Mouse (Mus musculus) heart, embryonic 13.5 days (tissue): ENCODE data around the gene Hapln4. TPM values are rescaled to one million over a fixed set of nuclear protein-coding genes. Genes with fewer than 3 reads are reported as not detected.
A peak's percentile ranks its signal among the peaks of the same experiment; 100 is the strongest.

ENCODE experiments used
- ATAC-seq: fragments of 200-750 bp; cut with Nextera tagmentation; 2 replicates; pipeline ENCODE4 v1.8.0; 2017; ENCODE audit warnings: moderate TSS enrichment; ENCODE audit not compliant: insufficient number of reproducible peaks, low FRiP score, low TSS enrichment; ENCODE audit errors: extremely low read depth
- H3K27ac ChIP-seq: fragments of 300-500 bp; sonication (generic); replicated peaks from 2 replicates; pipeline ENCODE4 v1.5.1; 2015; ENCODE audit warnings: moderate library complexity, mild to moderate bottlenecking, inconsistent platforms
- H3K27me3 ChIP-seq: fragments of 300-500 bp; sonication (generic); replicated peaks from 2 replicates; pipeline ENCODE4 v1.6.1; 2015; ENCODE audit warnings: mild to moderate bottlenecking, inconsistent platforms
- H3K36me3 ChIP-seq: fragments of 300-500 bp; sonication (generic); 2 replicates; pipeline ENCODE4 v1.6.1; 2015; ENCODE audit warnings: mild to moderate bottlenecking, inconsistent platforms
- H3K4me1 ChIP-seq: fragments of 300-500 bp; sonication (generic); 2 replicates; pipeline ENCODE4 v1.6.1; 2015; ENCODE audit warnings: inconsistent platforms
- H3K4me2 ChIP-seq: fragments of 300-500 bp; sonication (generic); 2 replicates; pipeline ENCODE4 v1.6.1; 2015; ENCODE audit warnings: inconsistent platforms, mild to moderate bottlenecking, moderate library complexity
- H3K4me3 ChIP-seq: fragments of 300-500 bp; sonication (generic); 2 replicates; pipeline ENCODE4 v1.5.1; 2015; ENCODE audit warnings: moderate library complexity, mild to moderate bottlenecking, inconsistent platforms
- H3K9ac ChIP-seq: fragments of 300-500 bp; sonication (generic); 2 replicates; pipeline ENCODE4 v1.6.1; 2015; ENCODE audit warnings: inconsistent platforms, mild to moderate bottlenecking, moderate library complexity
- H3K9me3 ChIP-seq: fragments of 300-500 bp; sonication (generic); 2 replicates; pipeline ENCODE4 v1.6.1; 2016; ENCODE audit warnings: inconsistent platforms
- WGBS: fragments of 180-500 bp; shearing (Covaris S2); methylation state at CpG from one replicate; pipeline ENCODE4 v1.1.7; 2015; ENCODE audit warnings: mixed read lengths; 5-methylcytosine and 5-hydroxymethylcytosine counted together
- polyA plus RNA-seq: library from polyadenylated mRNA; unstranded; fragments of >200 nt; fragmentation: Nextera tagmentation; extraction: Ambion mirVana; gene quantifications from 2 replicates; pipeline ENCODE4 v1.2.1, GENCODE M21; 2015

Hapln4 gene
- polyA plus RNA-seq, 1 experiment from 2014 or later: 0.12 TPM

DNA sequence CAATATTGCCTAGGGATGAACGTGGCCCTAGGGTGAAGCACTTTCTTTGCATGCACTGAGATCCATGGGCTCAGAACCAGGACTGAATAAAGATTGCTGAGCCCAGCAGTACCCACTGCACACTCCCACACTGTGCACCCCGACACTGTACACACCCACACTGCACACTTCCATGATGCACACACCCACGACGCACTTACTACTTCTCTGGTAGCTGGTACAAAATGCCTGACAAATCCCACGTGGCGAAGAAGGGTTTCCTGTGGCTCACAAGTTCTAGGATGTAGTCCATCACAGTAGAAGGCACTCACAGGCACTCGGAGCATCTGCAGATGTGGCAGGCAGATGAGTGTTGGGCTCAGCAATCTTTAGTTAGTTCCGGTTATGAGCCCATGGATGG is 41.7 kb downstream of the Hapln4 start:
- no peaks in the 10 kb centered on the region for H3K36me3 ChIP-seq
- H3K4me3 ChIP-seq: no peak overlapping the region
- no peak overlapping the region for H3K4me2 ChIP-seq
- peaks cover 28% of the 10 kb centered on the region for H3K4me1 ChIP-seq
- peaks cover 59% of the 10 kb centered on the region for H3K27me3 ChIP-seq
- no peak for ATAC-seq
- no peak overlapping the region for H3K9ac ChIP-seq
- WGBS: 55% methylated on average over 8 of the region's 8 CpGs
- no peaks in the 10 kb centered on the region for H3K9me3 ChIP-seq
- no peak overlapping the region for H3K27ac ChIP-seq

DNA sequence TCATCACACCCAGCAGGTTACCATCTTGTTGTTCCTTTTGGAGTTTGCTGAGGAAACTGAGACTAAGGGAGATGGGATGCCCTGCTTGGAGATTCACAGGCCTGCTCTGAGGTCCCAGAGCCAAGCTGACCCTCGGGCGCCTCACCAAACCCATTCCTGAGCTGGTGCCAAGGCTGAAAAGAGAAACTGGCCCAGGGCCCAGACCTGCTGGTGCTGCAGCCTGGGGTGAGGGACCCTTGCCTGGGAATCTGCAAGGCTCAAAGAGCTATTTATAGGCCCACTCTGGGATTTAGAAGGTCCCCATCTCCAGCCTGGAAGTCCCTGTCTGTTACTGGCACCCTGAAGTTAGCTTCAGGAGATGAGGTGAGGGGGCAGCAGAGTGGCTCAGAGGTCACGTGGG is 45.2 kb downstream of the Hapln4 start:
- Histone ChIP-seq H3K27me3 (peaks cover 30% of the 10 kb centered on the region), H3K4me3 (no peak overlapping the region), H3K9me3 (no peaks in the 10 kb centered on the region), H3K4me2 (peak overlapping the region; percentile 2; the same call in 1 of the 2 replicates), H3K9ac (no peak overlapping the region), H3K27ac (peak overlapping the region; percentile 84), H3K4me1 (peaks cover 46% of the 10 kb centered on the region), H3K36me3 (peaks cover 14% of the 10 kb centered on the region)
- ATAC-seq: peak; percentile 32; the same call in 1 of the 2 replicates
- 30% methylated on average over 3 of the region's 3 CpGs for WGBS

GRCm38 (mm10) chr8:70129309-70129952 is 46.2 kb downstream of the Hapln4 start:
- H3K27ac ChIP-seq: peak overlapping the region; percentile 84
- peaks cover 23% of the 10 kb centered on the region for H3K27me3 ChIP-seq
- H3K9ac ChIP-seq: 0 out of 2 replicates have a peak overlapping the region, but pooled peaks have one; percentile 28
- 63% methylated on average over 9 of the region's 9 CpGs for WGBS
- ATAC-seq: no peak
- H3K36me3 ChIP-seq: peaks cover 24% of the 10 kb centered on the region
- H3K4me1 ChIP-seq: peaks cover 53% of the 10 kb centered on the region
- H3K4me3 ChIP-seq: no peak overlapping the region
- no peaks in the 10 kb centered on the region for H3K9me3 ChIP-seq
- H3K4me2 ChIP-seq: no peak overlapping the region

- Histone ChIP-seq H3K27ac (no peak overlapping the region), H3K4me2 (no peak overlapping the region), H3K36me3 (peaks cover 30% of the 10 kb centered on the region), H3K27me3 (peaks cover 18% of the 10 kb centered on the region), H3K9me3 (no peaks in the 10 kb centered on the region), H3K4me3 (no peak overlapping the region), H3K4me1 (peaks cover 59% of the 10 kb centered on the region), H3K9ac (no peak overlapping the region)
- 79% methylated on average over 3 of the region's 3 CpGs for WGBS
- ATAC-seq: no peak
These were observed 46.8 kb downstream of the Hapln4 start for GRCm38 (mm10) chr8:70130066-70130465.

DNA sequence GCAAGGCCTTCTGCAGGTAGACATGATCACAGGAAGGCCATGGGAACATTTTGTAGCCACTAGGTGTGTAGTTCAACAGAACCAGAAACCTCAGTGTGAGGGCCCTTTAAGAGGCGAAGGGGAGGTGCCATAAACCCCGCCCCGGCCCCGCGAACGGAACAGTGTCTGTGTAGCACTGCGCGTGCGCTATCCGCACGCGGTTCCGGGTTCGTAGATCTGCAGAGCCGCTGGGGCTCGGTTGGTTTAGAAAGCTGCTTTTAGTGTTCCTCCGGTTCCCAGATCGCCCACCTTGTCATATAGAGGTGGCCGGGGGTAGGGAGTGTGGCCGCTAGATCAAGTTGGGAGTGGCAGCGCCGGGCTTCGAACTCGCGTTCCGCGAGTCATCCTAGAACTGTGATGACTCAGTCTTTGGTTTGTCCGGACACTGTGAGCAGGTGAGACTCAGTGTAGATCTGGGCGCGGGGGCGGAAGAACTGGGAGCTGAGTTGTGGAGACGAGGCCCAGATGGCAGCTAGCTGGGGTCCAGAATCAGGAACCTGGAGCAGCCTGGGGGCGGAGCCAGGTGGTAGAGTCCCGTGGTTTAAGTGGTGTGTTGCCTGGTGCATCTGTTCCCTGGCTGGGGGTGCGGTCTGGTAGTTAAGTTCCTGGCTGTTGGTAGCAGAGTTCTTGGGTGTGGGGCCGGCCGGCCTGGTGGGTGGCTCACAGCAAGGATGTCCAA is 48.1 kb downstream of the Hapln4 start, which contains the start of gene Nr2c2ap:
TSS of gene Nr2c2ap (plus strand) at position 168 of the 718 bp plus-strand sequence.
- 2% methylated on average over 37 of the region's 37 CpGs for WGBS
- peaks cover 61% of the 10 kb centered on the region for H3K4me1 ChIP-seq
- H3K27ac ChIP-seq: 0 out of 2 replicates have a peak within 1 kb of the TSS, but pooled peaks have one; percentile 41
- peak within 1 kb of the TSS; percentile 89 for H3K9ac ChIP-seq
- peaks cover 10% of the 10 kb centered on the region; the same call in 1 of the 2 replicates for H3K27me3 ChIP-seq
- peaks cover 43% of the 10 kb centered on the region for H3K36me3 ChIP-seq
- H3K9me3 ChIP-seq: no peaks in the 10 kb centered on the region
- H3K4me2 ChIP-seq: peak within 1 kb of the TSS; percentile 84
- ATAC-seq: peak; percentile 50
- peak within 1 kb of the TSS; percentile 81 for H3K4me3 ChIP-seq

DNA sequence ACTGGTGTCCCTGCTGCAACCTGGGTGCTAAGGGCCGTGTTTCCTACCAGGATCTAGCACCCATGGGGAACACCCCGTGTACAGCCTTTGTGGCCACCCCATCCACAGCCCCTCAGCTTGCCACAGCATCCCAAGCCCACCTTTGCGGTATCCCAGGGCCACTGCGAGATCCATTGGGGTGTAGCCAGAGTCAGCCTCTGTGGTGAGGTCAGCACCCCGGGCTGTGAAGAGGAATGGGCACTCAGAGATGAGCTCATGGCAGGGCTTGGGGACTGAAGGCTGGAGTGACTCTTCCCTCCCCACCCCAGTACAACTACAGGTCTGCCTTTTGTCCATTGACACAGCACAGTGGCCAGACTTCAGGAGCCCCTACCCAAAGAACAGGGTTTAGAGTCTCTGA is 50.8 kb downstream of the Hapln4 start:
- Histone ChIP-seq H3K4me1 (peaks cover 55% of the 10 kb centered on the region), H3K9me3 (no peaks in the 10 kb centered on the region), H3K27ac (0 out of 2 replicates have a peak overlapping the region, but pooled peaks have one; percentile 12), H3K27me3 (no peaks in the 10 kb centered on the region), H3K4me3 (no peak overlapping the region), H3K9ac (no peak overlapping the region), H3K36me3 (peaks cover 58% of the 10 kb centered on the region), H3K4me2 (no peak overlapping the region)
- no peak for ATAC-seq
- WGBS: 87% methylated on average over 5 of the region's 5 CpGs

- Histone ChIP-seq H3K36me3 (peaks cover 58% of the 10 kb centered on the region), H3K4me3 (no peak overlapping the region), H3K9ac (peak overlapping the region; percentile 24; the same call in 1 of the 2 replicates), H3K27ac (peak overlapping the region; percentile 65), H3K4me1 (peaks cover 47% of the 10 kb centered on the region), H3K27me3 (no peaks in the 10 kb centered on the region), H3K4me2 (no peak overlapping the region), H3K9me3 (no peaks in the 10 kb centered on the region)
- ATAC-seq: no peak
- 67% methylated on average over 9 of the region's 9 CpGs for WGBS
These were observed 51.7 kb downstream of the Hapln4 start for GRCm38 (mm10) chr8:70134931-70135330.

GRCm38 (mm10) chr8:70136591-70136990 is 53.3 kb downstream of the Hapln4 start:
- WGBS: 82% methylated on average over 4 of the region's 4 CpGs
- Histone ChIP-seq H3K4me3 (no peak overlapping the region), H3K4me1 (peaks cover 46% of the 10 kb centered on the region), H3K27ac (no peak overlapping the region), H3K9ac (no peak overlapping the region), H3K4me2 (no peak overlapping the region), H3K9me3 (no peaks in the 10 kb centered on the region), H3K27me3 (no peaks in the 10 kb centered on the region), H3K36me3 (peaks cover 58% of the 10 kb centered on the region)
- ATAC-seq: no peak

- H3K36me3 ChIP-seq: peaks cover 63% of the 10 kb centered on the region
- peak overlapping the region; percentile 81 for H3K9ac ChIP-seq
- no peak overlapping the region for H3K27ac ChIP-seq
These were observed 54.6 kb downstream of the Hapln4 start for GRCm38 (mm10) chr8:70137890-70138289.

DNA sequence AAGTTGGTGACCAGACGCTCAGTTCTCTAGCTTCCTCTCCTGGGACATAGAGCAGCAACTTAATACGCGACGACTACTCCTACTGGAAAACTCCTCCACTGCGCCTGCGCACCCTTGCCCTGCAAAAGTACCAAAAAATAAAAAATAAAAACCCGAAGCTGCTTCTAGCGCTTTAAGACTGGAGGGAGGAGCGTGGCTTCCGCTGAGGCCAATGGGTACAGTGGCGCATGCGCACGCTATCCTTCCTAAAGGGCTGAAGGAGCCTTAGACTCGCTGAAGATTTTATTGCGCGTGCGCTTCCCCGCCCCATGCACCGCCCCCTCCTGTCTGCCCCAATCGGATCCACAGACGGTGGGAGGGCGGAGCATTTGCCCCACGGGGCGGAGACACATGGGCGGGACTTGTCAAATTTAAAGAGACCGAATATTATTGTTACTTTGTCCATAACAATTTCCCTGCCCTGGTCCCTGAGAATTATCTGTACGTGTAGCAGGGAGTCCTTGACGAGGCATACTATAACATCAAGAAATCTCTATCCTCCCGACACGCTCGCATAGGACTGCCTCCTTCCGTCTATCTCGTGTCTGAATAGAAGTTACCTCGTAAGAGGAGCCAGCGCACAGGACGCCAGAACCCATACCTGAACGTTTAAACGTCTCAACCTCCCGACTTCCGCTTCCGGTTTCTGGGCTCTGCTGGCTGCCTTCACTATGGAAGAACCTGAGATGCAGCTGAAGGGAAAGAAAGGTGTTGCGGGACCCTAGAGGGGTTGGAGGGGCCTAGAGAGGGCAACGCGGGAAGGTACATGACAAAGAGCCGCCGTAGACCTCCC is 56.0 kb downstream of the Hapln4 start, which contains the start of the genes Rfxank, Borcs8 and Mef2b:
TSS of gene Rfxank (minus strand) at position 129 of the 832 bp plus-strand sequence.
TSS of gene Borcs8 (plus strand) at position 474 of the 832 bp plus-strand sequence.
TSS of gene Mef2b (plus strand) at position 686 of the 832 bp plus-strand sequence.
- H3K27ac ChIP-seq: peak within 1 kb of the TSS; percentile 84
- under 1% methylated on average over 46 of the region's 46 CpGs for WGBS
- H3K4me3 ChIP-seq: peak within 1 kb of the TSS; percentile 86

More at GRCm38 (mm10) chr8:70137890-70138289, 54.6 kb downstream of the Hapln4 start:
- peaks cover 38% of the 10 kb centered on the region for H3K4me1 ChIP-seq
- H3K9me3 ChIP-seq: no peaks in the 10 kb centered on the region
- 69% methylated on average over 4 of the region's 4 CpGs for WGBS
- H3K4me3 ChIP-seq: peak overlapping the region; percentile 86
- no peak for ATAC-seq
- no peaks in the 10 kb centered on the region for H3K27me3 ChIP-seq
- H3K4me2 ChIP-seq: peak overlapping the region; percentile 69

More for the DNA sequence above, 56.0 kb downstream of the Hapln4 start, which contains the start of the genes Rfxank, Borcs8 and Mef2b:
- H3K4me1 ChIP-seq: peaks cover 32% of the 10 kb centered on the region
- H3K9ac ChIP-seq: peak within 1 kb of the TSS; percentile 87
- no peaks in the 10 kb centered on the region for H3K9me3 ChIP-seq
- H3K4me2 ChIP-seq: peak within 1 kb of the TSS; percentile 88
- H3K36me3 ChIP-seq: peaks cover 61% of the 10 kb centered on the region
- ATAC-seq: peak; percentile 96
- no peaks in the 10 kb centered on the region for H3K27me3 ChIP-seq
